ENCODE assay signal across 7 mouse cellular contexts in genomic region chr14:47188848-47189634, GRCm38 (mm10). TPM values are rescaled to one million over a fixed set of nuclear protein-coding genes. Genes with fewer than 3 reads are reported as not detected.
DNase-seq lines count a peak whose midpoint lies in the region; ATAC-seq and TF ChIP-seq lines count a peak whose summit lies in the region.

Gene Gch1, minus strand, starts transcription at chr14:47189413.

- peaks cover 7% of the 10 kb centered on the region; the same call in 1 of the 2 replicates for H3K4me1 ChIP-seq in embryonic facial prominence, embryonic 14.5 days (ENCODE audit: control insufficient read depth, insufficient read depth, low read length)
- H3K4me1 ChIP-seq in kidney, embryonic 15.5 days, result peaks cover 9% of the 10 kb centered on the region
- H3K4me1 ChIP-seq in limb, embryonic 15.5 days, result peaks cover 10% of the 10 kb centered on the region
- H3K4me1 ChIP-seq in midbrain, postnatal 0 days (ENCODE audit: insufficient read depth, low read length), result peaks cover 7% of the 10 kb centered on the region

- peak within 1 kb of the TSS; percentile 55 for H3K9ac ChIP-seq in embryonic facial prominence, embryonic 14.5 days (ENCODE audit: low read depth, low read length)
- peak within 1 kb of the TSS; percentile 39 for H3K9ac ChIP-seq in kidney, embryonic 15.5 days
- H3K9ac ChIP-seq in limb, embryonic 15.5 days, result peak within 1 kb of the TSS; percentile 21
- peak within 1 kb of the TSS; percentile 45; the same call in 1 of the 2 replicates for H3K9ac ChIP-seq in midbrain, postnatal 0 days (replicated peaks; ENCODE audit: low read length, poor library complexity, severe bottlenecking)

- peak within 1 kb of the TSS; percentile 68 for H3K4me3 ChIP-seq in embryonic facial prominence, embryonic 14.5 days (ENCODE audit: low read depth, low read length)
- peak within 1 kb of the TSS; percentile 74 for H3K4me3 ChIP-seq in kidney, embryonic 15.5 days (replicated peaks)
- H3K4me3 ChIP-seq in limb, embryonic 15.5 days, result peak within 1 kb of the TSS; percentile 61
- peak within 1 kb of the TSS; percentile 87 for H3K4me3 ChIP-seq in midbrain, postnatal 0 days (ENCODE audit: low read depth, low read length)

- H3K9me3 ChIP-seq in embryonic facial prominence, embryonic 14.5 days (ENCODE audit: control insufficient read depth, low read length), result no peaks in the 10 kb centered on the region
- H3K9me3 ChIP-seq in kidney, embryonic 15.5 days (replicated peaks), result no peaks in the 10 kb centered on the region
- no peaks in the 10 kb centered on the region for H3K9me3 ChIP-seq in limb, embryonic 15.5 days
- H3K9me3 ChIP-seq in midbrain, postnatal 0 days (ENCODE audit: low read length), result no peaks in the 10 kb centered on the region

- peak; percentile 90 for ATAC-seq in embryonic facial prominence, embryonic 14.5 days (ENCODE audit: low read depth)
- peak; percentile 93 for ATAC-seq in kidney, embryonic 15.5 days (replicated peaks; ENCODE audit: low FRiP score)
- 0 out of 2 replicates have a peak, but pooled peaks have one; percentile 56 for ATAC-seq in limb, embryonic 15.5 days (ENCODE audit: insufficient number of reproducible peaks, low FRiP score, low TSS enrichment, low read depth)
- ATAC-seq in midbrain, postnatal 0 days (ENCODE audit: low FRiP score), result peak; percentile 86

- H3K27ac ChIP-seq in embryonic facial prominence, embryonic 14.5 days (replicated peaks; ENCODE audit: low read depth, low read length), result no peak within 1 kb of the TSS
- H3K27ac ChIP-seq in kidney, embryonic 15.5 days, result no peak within 1 kb of the TSS
- H3K27ac ChIP-seq in limb, embryonic 15.5 days, result no peak within 1 kb of the TSS
- H3K27ac ChIP-seq in midbrain, postnatal 0 days (ENCODE audit: low read depth, low read length), result no peak within 1 kb of the TSS

- peak; percentile 35 for TF ChIP-seq CTCF in midbrain, postnatal 0 days (IDR thresholded peaks at IDR 0.05)

- 1% methylated on average over 26 of the region's 68 CpGs for WGBS in embryonic facial prominence, embryonic 14.5 days
- under 1% methylated on average over 59 of the region's 68 CpGs for WGBS in kidney, embryonic 15.5 days
- under 1% methylated on average over 67 of the region's 68 CpGs for WGBS in limb, embryonic 15.5 days
- whole genome bisulfite sequencing in midbrain, postnatal 0 days, result under 1% methylated on average over 58 of the region's 68 CpGs

- H3K36me3 ChIP-seq in embryonic facial prominence, embryonic 14.5 days (ENCODE audit: control insufficient read depth, insufficient read depth, low read length), result no peaks in the 10 kb centered on the region
- no peaks in the 10 kb centered on the region for H3K36me3 ChIP-seq in kidney, embryonic 15.5 days
- H3K36me3 ChIP-seq in limb, embryonic 15.5 days, result no peaks in the 10 kb centered on the region
- no peaks in the 10 kb centered on the region for H3K36me3 ChIP-seq in midbrain, postnatal 0 days (ENCODE audit: insufficient read depth, low read length)

- DNase-seq in adrenal gland, postnatal 4 days (ENCODE audit: low spot score in 2 of 2), result peak; percentile 61 to 76
- peak; percentile 72 for DNase-seq in embryonic facial prominence, embryonic 14.5 days (ENCODE audit: low spot score)
- DNase-seq in heart, adult 9 months (ENCODE audit: low spot score in 2 of 2), result peak; percentile 87 to 88
- DNase-seq in midbrain, postnatal 0 days (ENCODE audit: low spot score), result peak; percentile 68
- peak; percentile 81 to 85 for DNase-seq in spleen, postnatal 14 days (ENCODE audit: low spot score in 2 of 2)

- H3K27me3 ChIP-seq in embryonic facial prominence, embryonic 14.5 days (replicated peaks; ENCODE audit: control insufficient read depth, insufficient read depth, low read length), result peaks cover 19% of the 10 kb centered on the region
- H3K27me3 ChIP-seq in kidney, embryonic 15.5 days, result peaks cover 23% of the 10 kb centered on the region
- H3K27me3 ChIP-seq in limb, embryonic 15.5 days, result peaks cover 16% of the 10 kb centered on the region
- H3K27me3 ChIP-seq in midbrain, postnatal 0 days (ENCODE audit: insufficient read depth, low read length), result peaks cover 17% of the 10 kb centered on the region

- peak within 1 kb of the TSS; percentile 100 for H3K4me2 ChIP-seq in embryonic facial prominence, embryonic 14.5 days (ENCODE audit: low read depth, low read length)
- H3K4me2 ChIP-seq in kidney, embryonic 15.5 days, result peak within 1 kb of the TSS; percentile 99
- H3K4me2 ChIP-seq in limb, embryonic 15.5 days, result peak within 1 kb of the TSS; percentile 100
- H3K4me2 ChIP-seq in midbrain, postnatal 0 days (ENCODE audit: low read depth, low read length, poor library complexity, severe bottlenecking), result peak within 1 kb of the TSS; percentile 92

RNA-seq across cellular contexts. Expression of gene Gch1, which starts in this region (rescaled TPM):
- total RNA-seq in adrenal gland, postnatal 4 days (2021), result 10 to 100 TPM; 42.3 to 43.9 TPM
- 2.1 and 2.3 TPM in 2 replicates for polyA plus RNA-seq in embryonic facial prominence, embryonic 14.5 days (2014; fragmentation: Nextera tagmentation; extraction: Ambion mirVana)
- 2.4 and 4.1 TPM in 2 replicates for polyA plus RNA-seq in kidney, embryonic 15.5 days (2015; fragmentation: Nextera tagmentation; extraction: Ambion mirVana)
- 1.7 and 1.9 TPM in 2 replicates for polyA plus RNA-seq in limb, embryonic 15.5 days (2015; fragmentation: Nextera tagmentation; extraction: Ambion mirVana)
- total RNA-seq in midbrain, postnatal 0 days (2014; rRNA removed), result 8.8 and 9.4 TPM in 2 replicates
- 5.3 and 6.9 TPM in 2 replicates for polyA plus RNA-seq in midbrain, postnatal 0 days (2015; fragmentation: Nextera tagmentation; extraction: Ambion mirVana)
